Mouse (Mus musculus) midbrain, embryonic 11.5 days (tissue): Measurements from ENCODE around the gene Pip5kl1. TPM values are rescaled to one million over a fixed set of nuclear protein-coding genes. Genes with fewer than 3 reads are reported as not detected.
A peak's percentile ranks its signal among the peaks of the same experiment; 100 is the strongest.

Source experiments
- ATAC-seq: fragments of 200-750 bp; cut with Nextera tagmentation; 2 replicates; pipeline ENCODE4 v1.8.0; 2017; ENCODE audit warnings: moderate TSS enrichment, moderate library complexity; ENCODE audit not compliant: low FRiP score
- DNase-seq: peaks from one replicate; pipeline ENCODE4 v3.0.0; 2015; ENCODE audit warnings: low spot score; ENCODE audit errors: missing footprints
- H3K27ac ChIP-seq: fragments of 300-500 bp; sonication (generic); 2 replicates; pipeline ENCODE4 v1.5.1; 2014; ENCODE audit warnings: low read depth, low read length
- H3K27me3 ChIP-seq: fragments of 300-500 bp; sonication (generic); 2 replicates; pipeline ENCODE4 v1.6.1; 2014; ENCODE audit warnings: mild to moderate bottlenecking, low read length, moderate library complexity, mixed read lengths; ENCODE audit not compliant: control insufficient read depth, insufficient read depth
- H3K36me3 ChIP-seq: fragments of 300-500 bp; sonication (generic); 2 replicates; pipeline ENCODE4 v1.6.1; 2014; ENCODE audit warnings: mild to moderate bottlenecking, low read length, moderate library complexity, mixed read lengths; ENCODE audit not compliant: control insufficient read depth, insufficient read depth
- H3K4me1 ChIP-seq: fragments of 300-500 bp; sonication (generic); 2 replicates; pipeline ENCODE4 v1.6.1; 2014; ENCODE audit warnings: low read length; ENCODE audit not compliant: control insufficient read depth, insufficient read depth
- H3K4me2 ChIP-seq: fragments of 300-500 bp; sonication (generic); 2 replicates; pipeline ENCODE4 v1.6.1; 2014; ENCODE audit warnings: mild to moderate bottlenecking, moderate library complexity
- H3K4me3 ChIP-seq: fragments of 300-500 bp; sonication (generic); 2 replicates; pipeline ENCODE4 v1.5.1; 2014; ENCODE audit warnings: low read depth, low read length
- H3K9ac ChIP-seq: fragments of 300-500 bp; sonication (generic); 2 replicates; pipeline ENCODE4 v1.6.1; 2014; ENCODE audit warnings: low read length
- H3K9me3 ChIP-seq: fragments of 300-500 bp; sonication (generic); 2 replicates; pipeline ENCODE4 v1.6.1; 2016; ENCODE audit warnings: low read length; ENCODE audit not compliant: control insufficient read depth
- WGBS: fragments of 180-500 bp; shearing (Covaris S2); extraction: QIAGEN DNeasy Blood & Tissue Kit; methylation state at CpG from one replicate; pipeline ENCODE4 v1.1.7; 2014; 5-methylcytosine and 5-hydroxymethylcytosine counted together
- polyA plus RNA-seq: library from polyadenylated mRNA; unstranded; fragments of >200 nt; fragmentation: Nextera tagmentation; extraction: Ambion mirVana; gene quantifications from 2 replicates; pipeline ENCODE4 v1.2.1, GENCODE M21; 2014

Gene Pip5kl1
- polyA plus RNA-seq, 1 experiment from 2014 or later, result 2.0 TPM

DNA sequence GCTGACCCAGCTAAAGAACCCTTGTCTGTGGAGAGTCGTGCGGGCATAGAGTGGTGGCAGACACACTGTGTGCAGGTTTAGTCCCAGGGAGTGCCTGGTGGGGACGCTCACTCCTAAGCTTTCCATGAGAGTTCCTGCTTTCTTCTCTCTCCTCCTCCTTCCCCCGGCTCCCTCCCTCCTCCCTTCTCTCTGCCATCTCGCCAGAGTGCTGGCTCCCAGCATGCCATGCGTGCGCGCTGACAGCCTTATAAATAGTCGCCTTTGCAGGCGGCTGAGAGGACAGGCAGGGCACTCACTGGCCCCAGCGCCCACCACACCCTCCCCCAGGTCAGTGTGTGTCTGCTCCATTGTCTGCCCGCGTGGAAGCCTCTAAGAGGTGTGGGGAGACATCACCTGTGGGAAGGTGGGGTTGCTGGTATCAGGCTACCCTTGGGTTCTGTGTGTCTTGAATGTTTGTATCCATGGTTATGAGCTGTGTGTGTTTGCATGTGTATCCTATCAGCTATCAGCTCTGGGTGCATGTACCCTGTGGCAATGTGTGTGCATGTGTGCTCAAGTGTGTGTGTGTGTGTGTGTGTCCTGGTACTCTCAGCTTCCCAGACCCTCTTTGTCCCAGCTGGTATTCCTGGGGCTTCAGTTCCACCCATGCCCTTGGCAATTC is 50.7 kb downstream of the Pip5kl1 start:
- Histone ChIP-seq H3K36me3 (no peaks in the 10 kb centered on the region), H3K4me3 (peak overlapping the region; percentile 8; the same call in 1 of the 2 replicates), H3K27me3 (no peaks in the 10 kb centered on the region), H3K4me1 (peaks cover 29% of the 10 kb centered on the region), H3K4me2 (peak overlapping the region; percentile 43), H3K9me3 (no peaks in the 10 kb centered on the region), H3K9ac (peak overlapping the region; percentile 56), H3K27ac (no peak overlapping the region; the same call in 1 of the 2 replicates)
- peak; percentile 93 for DNase-seq
- 2% methylated on average over 13 of the region's 13 CpGs for WGBS
- ATAC-seq, result peak; percentile 62; the same call in 1 of the 2 replicates

DNA sequence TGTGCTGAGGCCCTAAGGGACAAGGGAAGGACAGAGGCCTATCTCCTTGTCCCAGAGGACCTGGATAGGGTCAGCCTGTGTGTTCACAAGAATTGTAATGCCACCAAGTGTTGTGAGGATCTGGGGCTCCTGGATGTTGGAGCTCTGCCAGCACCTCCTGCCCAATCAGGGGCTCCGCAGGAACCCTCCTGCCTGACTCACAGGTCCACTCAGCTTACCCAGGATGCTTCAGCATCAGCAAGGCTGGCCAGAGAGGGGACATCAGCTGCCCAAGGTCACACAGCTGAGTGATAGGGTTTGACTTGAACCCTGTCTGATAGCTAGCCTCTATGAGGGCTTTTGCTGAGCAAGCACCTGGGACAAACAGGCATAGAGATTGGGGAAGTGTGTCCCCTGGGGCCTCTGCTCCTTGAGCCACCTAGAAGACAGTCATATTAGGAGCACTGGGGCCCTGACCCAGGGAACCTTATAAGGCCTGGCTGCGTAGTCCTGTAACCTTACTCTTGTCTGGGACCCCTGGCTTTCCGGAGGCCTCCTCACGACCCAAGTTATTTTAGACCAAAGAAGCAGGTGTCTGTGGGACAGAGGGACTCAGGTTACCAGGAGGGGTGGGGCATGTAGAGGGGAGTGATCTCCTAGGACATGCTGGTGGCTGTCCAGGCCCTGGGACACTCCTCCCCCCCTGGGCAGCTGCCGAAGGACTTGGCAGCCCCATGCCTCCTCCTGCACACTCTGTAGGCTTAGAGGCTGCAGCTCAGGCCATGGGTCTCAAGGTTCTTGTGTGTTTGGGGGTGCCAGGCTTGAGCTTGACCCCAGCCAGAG is 51.5 kb downstream of the Pip5kl1 start:
- 64% methylated on average over 5 of the region's 5 CpGs for WGBS
- Histone ChIP-seq H3K36me3 (no peaks in the 10 kb centered on the region), H3K9ac (peak overlapping the region; percentile 56), H3K4me2 (peak overlapping the region; percentile 43), H3K4me1 (peaks cover 25% of the 10 kb centered on the region), H3K27me3 (no peaks in the 10 kb centered on the region), H3K4me3 (no peak overlapping the region), H3K9me3 (no peaks in the 10 kb centered on the region), H3K27ac (no peak overlapping the region)
- ATAC-seq, result no peak
- DNase-seq, result no peak

DNA sequence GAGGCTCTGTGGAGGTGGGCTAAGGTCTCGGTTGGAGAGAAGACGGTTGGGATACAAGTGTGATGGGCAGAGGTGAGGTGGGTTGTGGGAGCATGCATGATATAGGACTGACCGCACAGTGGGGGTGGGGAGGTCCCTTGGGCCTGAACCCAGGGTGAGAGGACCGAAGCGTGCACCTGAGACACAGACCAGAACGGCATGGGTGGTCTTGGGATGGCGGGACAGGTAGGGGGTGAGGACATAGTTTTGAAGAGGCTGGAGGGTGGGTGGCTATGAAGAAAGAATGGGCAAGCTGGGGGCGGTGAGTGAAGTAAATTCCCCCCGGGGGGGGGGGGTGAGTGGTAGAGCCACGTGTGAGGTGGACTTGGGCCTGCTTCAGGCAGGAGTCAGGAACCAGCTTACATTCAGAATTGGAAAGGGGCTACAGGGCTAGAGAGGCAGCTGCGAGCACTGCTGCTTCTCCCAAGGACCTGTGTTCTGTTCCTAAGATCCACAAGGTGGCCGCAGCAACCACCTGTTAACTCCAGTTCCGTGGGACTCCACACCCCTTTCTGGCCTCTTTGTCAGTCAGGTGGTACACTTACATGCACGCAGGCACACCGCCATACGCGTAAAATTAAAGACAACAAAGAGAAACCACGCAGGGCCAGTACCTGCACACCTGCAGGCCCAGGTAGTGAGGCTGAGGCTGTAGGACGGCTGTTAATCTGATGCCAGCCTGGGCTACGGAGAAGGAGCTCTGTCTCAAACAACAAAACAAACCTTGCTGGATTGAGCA is 52.9 kb downstream of the Pip5kl1 start:
- Histone ChIP-seq H3K4me3 (no peak overlapping the region), H3K27ac (no peak overlapping the region), H3K4me1 (peaks cover 27% of the 10 kb centered on the region), H3K9ac (no peak overlapping the region), H3K36me3 (no peaks in the 10 kb centered on the region), H3K27me3 (no peaks in the 10 kb centered on the region), H3K4me2 (no peak overlapping the region), H3K9me3 (no peaks in the 10 kb centered on the region)
- ATAC-seq (no peak), DNase-seq (no peak)
- 65% methylated on average over 19 of the region's 20 CpGs for WGBS

DNA sequence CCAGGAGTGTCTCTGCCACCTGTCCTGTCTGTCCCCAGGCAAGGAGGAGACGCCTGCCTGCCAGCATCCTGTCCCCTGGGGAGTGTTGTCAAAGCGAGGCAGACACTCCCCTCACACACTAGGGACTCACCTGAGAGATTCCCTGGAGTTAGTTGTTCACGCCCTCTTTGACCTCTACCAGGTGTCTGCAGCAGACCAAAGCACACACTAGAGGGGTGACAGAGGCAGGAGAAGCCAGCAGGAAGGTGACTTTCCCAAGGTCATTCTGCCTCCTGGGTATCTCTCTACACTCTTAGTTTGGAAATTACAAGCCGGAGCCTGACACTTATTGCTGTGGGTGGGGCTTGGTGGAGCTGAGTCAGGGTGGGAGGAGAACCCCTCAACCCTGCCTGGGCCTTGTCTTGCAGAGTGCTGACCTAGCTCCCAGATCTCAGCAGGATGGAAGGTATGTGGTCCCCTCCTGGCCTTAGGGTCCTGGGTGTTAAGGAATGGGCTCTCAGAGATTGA is 53.5 kb downstream of the Pip5kl1 start:
- Histone ChIP-seq H3K4me1 (peaks cover 27% of the 10 kb centered on the region), H3K27ac (no peak overlapping the region), H3K36me3 (no peaks in the 10 kb centered on the region), H3K27me3 (no peaks in the 10 kb centered on the region), H3K9me3 (no peaks in the 10 kb centered on the region), H3K4me2 (no peak overlapping the region), H3K9ac (no peak overlapping the region), H3K4me3 (no peak overlapping the region)
- ATAC-seq (no peak), DNase-seq (no peak)
- 70% methylated on average over 4 of the region's 4 CpGs for WGBS

DNA sequence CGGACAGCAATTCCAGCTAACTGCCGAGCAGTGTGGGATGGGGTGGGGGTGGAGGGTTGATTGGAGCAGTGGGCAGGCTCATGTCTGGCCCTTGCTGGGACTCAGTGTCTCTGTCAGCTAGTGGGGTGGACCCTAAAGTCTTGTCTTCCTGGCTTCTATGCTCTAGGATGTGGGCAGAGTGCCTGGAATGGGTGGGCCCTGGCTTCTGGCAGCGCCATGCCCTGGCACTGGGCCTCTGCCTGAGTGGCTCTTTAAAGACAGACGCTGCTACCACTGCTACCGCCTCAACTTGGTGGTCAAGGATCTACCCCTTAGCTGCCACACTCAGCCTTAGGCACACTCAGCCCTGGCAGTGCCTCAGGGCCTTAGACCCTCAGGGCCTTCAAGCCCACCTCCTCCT is 54.1 kb downstream of the Pip5kl1 start:
- DNase-seq (no peak), ATAC-seq (peak; percentile 15; the same call in 1 of the 2 replicates)
- WGBS, result 35% methylated on average over 5 of the region's 5 CpGs
- Histone ChIP-seq H3K4me3 (no peak overlapping the region), H3K4me2 (peak overlapping the region; percentile 23), H3K27me3 (no peaks in the 10 kb centered on the region), H3K4me1 (peaks cover 27% of the 10 kb centered on the region), H3K27ac (peak overlapping the region; percentile 40; the same call in 1 of the 2 replicates), H3K9ac (peak overlapping the region; percentile 21; the same call in 1 of the 2 replicates), H3K36me3 (no peaks in the 10 kb centered on the region), H3K9me3 (no peaks in the 10 kb centered on the region)

DNA sequence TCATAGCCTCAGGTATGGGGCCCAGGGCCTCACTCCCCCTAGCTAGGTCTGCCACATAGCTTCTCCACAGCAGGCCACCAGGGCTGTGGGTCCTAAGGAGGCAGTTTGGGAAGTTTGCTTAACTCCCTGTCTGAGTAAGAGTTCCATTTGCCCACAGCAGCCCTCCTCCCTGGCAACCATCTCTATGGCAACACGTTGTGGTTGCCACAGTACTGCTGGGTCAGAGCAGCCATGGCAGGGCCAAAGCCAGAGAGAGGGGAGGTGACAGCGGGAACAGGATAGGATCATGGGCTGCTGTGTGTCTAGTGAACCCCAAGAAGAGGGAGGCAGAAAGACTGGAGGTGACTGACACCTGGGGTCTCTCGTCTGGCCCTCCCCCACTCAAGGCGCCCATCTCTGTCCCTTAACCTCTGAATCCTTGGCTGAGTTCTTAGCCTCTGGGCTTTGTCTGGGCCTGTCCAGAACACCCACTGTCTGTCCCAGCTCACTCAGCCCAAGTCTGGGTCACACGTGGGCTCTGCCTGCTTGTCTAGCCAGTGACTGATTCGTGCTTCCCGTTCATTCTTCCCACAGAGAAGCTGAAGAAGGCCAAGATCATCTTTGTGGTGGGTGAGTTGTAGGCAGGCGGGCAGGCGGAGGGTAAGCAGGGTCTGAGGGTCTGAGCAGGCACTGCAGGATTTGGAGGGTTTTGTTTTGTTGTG is 54.8 kb downstream of the Pip5kl1 start:
- Histone ChIP-seq H3K27ac (peak overlapping the region; percentile 48), H3K9me3 (no peaks in the 10 kb centered on the region), H3K36me3 (no peaks in the 10 kb centered on the region), H3K9ac (peak overlapping the region; percentile 44; the same call in 1 of the 2 replicates), H3K4me3 (peak overlapping the region; percentile 15; the same call in 1 of the 2 replicates), H3K4me2 (peak overlapping the region; percentile 28), H3K27me3 (no peaks in the 10 kb centered on the region), H3K4me1 (peaks cover 27% of the 10 kb centered on the region)
- WGBS, result 28% methylated on average over 9 of the region's 9 CpGs
- DNase-seq (peak; percentile 97), ATAC-seq (peak; percentile 81)

DNA sequence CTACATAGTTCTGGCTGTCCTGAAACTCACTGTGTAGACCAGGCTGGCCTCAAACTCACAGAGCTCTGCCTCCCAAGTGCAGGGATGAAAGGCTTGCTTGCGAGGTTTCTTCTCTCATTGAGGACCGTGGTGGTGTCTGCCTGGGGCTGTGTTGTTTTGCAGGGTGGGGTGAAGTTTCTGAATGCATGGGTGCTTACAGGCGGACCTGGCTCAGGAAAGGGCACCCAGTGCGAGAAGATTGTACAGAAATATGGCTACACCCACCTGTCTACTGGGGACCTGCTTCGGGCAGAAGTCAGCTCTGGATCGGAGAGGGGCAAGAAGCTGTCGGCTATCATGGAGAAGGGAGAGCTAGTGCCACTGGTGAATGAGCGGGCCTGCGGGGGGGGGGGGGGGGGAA is 55.4 kb downstream of the Pip5kl1 start:
- 74% methylated on average over 7 of the region's 9 CpGs for WGBS
- H3K4me3 ChIP-seq, result no peak overlapping the region
- H3K27me3 ChIP-seq, result no peaks in the 10 kb centered on the region
- ATAC-seq (no peak), DNase-seq (no peak)
- no peak overlapping the region for H3K27ac ChIP-seq
- no peaks in the 10 kb centered on the region for H3K9me3 ChIP-seq
- H3K36me3 ChIP-seq, result no peaks in the 10 kb centered on the region
- peaks cover 25% of the 10 kb centered on the region for H3K4me1 ChIP-seq
- peak overlapping the region; percentile 28 for H3K4me2 ChIP-seq
- no peak overlapping the region for H3K9ac ChIP-seq

DNA sequence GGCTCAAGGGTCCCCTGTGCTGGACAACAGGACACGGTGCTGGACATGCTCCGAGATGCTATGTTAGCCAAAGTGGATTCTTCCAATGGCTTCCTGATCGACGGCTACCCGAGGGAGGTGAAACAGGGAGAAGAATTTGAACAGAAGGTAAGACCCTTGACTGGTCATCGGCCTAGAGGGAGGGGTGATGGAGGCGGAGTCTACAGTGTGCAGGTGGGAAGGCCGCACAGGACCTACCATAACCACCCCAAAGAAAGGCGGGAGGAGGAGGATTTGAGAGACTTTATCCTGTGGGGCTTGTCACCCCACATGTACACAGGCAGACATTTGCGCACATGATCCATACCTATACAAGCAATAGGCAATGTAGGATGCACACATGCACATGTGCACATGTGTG is 56.4 kb downstream of the Pip5kl1 start:
- H3K4me3 ChIP-seq, result no peak overlapping the region
- H3K27me3 ChIP-seq, result no peaks in the 10 kb centered on the region
- no peak overlapping the region for H3K9ac ChIP-seq
- no peak overlapping the region for H3K27ac ChIP-seq
- no peak for ATAC-seq
- H3K9me3 ChIP-seq, result no peaks in the 10 kb centered on the region
- H3K36me3 ChIP-seq, result no peaks in the 10 kb centered on the region
- peaks cover 15% of the 10 kb centered on the region for H3K4me1 ChIP-seq
- H3K4me2 ChIP-seq, result no peak overlapping the region
- 86% methylated on average over 10 of the region's 10 CpGs for WGBS
- DNase-seq, result no peak
